Mouse (Mus musculus) NIH3T3 (cell line): Measurements from ENCODE around the gene Megf11.
"Not testable (repeated sequence)": the region's sequence is repeated elsewhere in the genome, so short reads cannot be mapped to it uniquely, and the experiment has no call there.

Experiments used
- DNase-seq: peaks from one replicate; pipeline ENCODE4 v3.0.0-alpha.2; 2012; ENCODE audit warnings: low read depth

The Megf11 gene

GRCm38 (mm10) chr9:64651181-64651580 lies 265.8 kb downstream of the Megf11 start:
- DNase-seq, result no peak

DNA sequence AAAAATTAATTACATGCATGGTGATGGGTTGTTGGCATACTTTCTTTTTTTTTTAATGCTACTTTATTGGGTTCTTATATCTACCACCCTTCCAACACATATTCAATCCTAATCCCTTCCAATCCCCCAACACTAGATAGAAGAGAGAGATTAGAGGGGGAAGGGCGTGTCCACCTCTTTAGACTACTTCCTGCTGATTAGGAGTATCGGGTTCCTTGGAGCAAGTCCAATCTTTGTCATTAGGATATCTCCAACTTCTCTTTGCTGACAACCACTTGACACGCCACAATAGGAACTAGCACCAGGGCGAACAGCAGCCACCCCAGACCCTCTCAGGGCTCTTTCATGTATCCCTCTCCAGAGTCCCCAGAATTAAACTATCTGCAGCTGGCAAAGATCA lies 266.3 kb downstream of the Megf11 start:
- DNase-seq, result no peak

DNA sequence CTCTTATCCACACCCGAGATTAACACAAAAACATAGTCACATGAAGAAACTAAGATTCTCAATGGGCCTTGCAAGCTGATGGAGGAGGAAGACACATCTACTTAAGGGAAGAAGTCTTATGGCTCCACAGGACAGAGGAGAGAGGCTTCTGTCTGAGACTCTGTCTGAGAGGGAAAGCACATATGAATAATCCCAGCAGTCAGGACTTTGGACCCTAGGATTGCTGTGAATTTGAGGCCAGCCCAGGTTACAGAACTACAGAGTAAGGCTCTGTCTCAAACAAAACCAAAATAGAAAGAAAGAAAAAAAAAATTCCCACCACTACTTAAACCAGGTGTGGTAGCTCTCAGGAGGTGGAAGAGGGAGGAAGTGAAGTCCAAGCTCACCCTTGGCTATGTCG lies 266.7 kb downstream of the Megf11 start:
- DNase-seq, result no peak

DNA sequence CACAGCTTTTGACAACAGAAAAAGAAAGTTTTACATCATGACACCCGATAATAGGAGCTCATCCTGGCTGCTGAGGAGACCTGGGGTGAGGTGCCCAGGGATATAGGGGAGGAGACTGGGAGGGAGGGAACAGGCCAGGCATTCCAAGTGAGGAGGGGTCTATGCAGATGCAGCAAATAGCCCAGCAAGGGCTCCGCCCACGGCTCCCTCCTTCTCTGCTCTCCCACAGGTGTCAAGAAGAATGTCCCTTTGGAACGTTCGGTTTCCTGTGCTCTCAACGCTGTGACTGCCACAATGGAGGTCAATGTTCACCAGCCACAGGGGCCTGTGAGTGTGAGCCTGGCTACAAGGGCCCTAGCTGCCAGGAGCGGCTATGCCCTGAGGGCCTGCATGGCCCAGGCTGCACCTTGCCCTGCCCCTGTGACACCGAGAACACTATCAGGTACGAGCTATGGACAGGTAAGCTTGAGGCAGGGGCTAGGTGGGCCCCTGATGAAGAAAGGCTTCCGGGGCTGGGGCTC lies 267.5 kb downstream of the Megf11 start:
- DNase-seq, result no peak

DNA sequence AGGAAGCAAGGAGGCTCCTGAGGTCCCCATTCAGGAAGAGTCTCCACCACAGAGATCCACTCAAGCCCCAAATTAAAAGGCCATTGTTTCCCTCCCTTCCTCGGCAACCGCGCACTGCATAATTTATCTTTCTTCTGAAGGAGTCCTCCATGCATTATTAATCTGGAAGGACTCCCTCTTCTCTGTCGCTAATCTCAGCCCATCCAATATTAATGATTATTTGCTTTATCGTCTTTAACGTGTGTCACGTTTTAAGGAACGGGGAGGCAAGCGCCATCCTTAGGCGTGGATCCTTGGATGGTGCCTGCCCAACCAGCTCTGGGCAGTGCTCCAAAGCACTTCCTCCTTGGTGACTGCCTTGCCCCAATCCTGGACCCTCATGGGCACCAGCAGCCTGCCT lies 269.3 kb downstream of the Megf11 start:
- no peak for DNase-seq

DNA sequence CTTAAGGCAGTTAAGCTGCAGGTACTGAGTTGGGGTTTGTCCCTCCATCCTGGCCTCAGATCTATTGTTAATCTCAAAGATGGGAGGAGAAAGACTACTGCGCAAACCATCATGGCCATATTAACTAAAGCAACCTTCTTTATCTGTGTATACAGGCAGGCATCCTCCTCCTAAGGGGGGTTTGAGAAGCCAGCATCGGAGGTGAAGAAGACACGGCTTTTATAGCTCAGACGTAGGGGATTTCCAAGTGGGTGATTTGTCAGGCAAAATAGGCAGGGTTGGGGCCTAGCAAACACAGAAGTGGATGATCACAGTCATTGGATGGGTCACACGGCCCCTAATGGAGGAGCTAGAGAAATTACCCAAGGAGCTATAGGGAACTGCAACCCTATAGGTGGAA lies 271.2 kb downstream of the Megf11 start:
- DNase-seq, result no peak

DNA sequence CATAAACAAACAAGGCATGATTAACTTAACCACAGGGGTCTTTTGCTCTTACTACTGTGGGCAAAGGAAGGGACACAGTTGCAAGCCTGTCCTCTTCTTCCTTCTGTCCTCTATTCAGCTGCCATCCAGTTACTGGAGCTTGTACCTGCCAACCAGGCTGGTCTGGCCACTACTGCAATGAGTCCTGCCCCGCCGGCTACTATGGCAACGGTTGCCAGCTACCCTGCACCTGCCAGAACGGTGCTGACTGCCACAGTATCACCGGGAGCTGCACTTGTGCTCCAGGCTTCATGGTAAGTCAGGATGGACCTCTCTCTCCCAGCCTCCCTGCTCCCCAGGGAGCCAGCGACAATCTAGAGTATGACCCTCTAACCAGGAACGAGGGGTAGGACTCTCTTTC lies 274.8 kb downstream of the Megf11 start:
- DNase-seq, result no peak

GRCm38 (mm10) chr9:64664612-64665011 lies 279.2 kb downstream of the Megf11 start:
- DNase-seq, result no peak

- DNase-seq, result peak; percentile 82
Observed at GRCm38 (mm10) chr9:64666549-64666948, 281.1 kb downstream of the Megf11 start.

GRCm38 (mm10) chr9:64667513-64667912 lies 282.1 kb downstream of the Megf11 start:
- peak; percentile 77 for DNase-seq

DNA sequence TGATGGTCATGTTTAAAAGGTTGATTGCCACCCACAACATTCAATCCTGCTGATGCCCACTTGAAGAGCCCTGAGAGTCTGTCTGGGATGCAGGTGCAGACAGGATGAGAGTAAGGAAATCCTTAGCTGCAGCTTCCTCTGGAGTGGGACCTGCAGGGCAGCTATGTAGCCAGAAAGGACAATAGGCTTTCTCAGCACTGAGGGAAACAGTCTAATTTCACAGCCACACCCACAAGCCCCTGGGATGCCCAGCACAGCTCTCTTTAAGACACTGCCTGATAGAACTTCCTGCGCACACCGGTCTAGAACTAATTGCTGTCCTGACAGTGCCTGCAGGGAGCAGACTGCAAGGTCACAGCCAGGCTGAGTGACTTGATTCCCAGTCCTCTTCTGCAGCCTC lies 282.6 kb downstream of the Megf11 start:
- no peak for DNase-seq

DNA sequence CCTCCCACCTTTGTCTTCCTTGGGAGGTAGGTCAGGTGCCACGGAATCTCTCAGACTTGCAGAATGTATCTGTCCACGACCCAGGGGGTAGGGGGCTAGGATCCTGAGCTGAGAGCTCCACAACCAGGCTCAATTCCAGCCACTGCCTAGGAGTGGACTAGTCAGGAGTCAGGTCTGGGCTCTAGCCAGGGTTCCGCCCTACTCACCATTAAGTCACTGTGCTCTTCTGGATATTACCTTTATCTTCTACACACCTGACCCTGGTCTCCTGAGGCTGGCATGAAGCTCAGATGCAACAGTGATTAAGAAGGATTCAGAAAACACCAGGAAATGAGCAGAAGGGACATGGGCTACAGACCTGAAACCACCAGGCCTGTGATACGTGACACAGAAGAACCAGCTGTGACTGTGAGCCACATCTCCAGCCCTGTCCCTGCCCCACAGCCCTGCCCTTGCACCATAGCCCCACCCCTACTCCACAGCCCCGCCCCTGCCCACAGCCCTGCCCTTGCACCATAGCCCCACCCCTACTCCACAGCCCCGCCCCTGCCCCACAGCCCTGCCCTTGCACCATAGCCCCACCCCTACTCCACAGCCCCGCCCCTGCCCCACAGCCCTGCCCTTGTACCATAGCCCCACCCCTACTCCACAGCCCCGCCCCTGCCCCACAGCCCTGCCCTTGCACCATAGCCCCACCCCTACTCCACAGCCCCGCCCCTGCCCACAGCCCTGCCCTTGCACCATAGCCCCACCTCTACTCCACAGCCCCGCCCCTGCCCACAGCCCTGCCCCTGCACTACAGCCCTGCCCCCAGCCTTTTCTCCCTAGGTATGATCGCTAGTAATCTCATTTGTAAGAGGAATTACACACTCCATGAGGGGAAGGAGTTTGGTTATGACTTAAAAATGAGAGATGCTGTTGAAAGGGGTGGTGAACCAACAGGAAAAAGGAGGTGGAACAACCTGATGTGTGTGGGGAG lies 286.2 kb downstream of the Megf11 start:
- DNase-seq, result not testable (repeated sequence)

DNA sequence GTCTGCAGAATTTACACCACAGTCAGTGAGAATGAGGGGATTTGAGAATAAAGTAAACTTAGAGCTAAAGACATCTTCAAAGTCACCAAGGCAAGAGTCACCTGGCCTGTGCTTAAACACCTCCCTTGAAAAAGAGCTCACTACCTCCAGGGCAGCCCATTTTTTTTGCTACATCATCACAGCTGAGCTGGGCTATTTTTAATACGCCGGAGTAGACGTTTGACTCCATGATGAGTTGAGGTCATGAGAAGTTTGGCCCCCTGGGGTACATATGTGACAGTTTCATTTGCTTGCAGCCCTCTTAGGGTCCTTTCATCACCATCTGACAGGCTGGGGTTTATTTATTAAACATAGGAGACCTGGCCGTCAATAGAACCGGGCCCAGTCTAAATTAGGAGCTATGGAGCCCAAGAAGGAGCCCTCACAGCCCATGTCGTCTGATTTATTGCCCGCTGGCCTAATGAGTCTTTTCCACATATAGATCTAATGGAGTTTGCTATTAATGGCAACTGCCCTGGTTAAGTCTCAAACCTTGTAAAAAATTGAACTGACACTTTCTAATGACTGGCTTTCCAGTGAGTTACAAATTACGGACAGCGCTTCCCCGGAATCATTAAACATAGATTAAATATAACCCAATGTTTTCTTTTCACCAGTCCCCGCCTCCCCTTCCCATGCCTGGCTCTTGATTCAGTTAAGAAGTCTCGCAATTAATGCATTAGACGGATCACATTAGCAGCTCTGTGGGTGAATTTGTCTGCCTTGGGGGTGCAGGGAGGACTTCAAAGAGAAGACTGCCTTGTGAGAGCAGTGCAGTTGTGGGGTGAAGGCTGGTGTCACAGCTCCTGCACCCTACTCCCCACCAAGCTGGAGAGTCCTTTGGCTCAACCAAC lies 301.9 kb downstream of the Megf11 start:
- DNase-seq, result no peak

DNA sequence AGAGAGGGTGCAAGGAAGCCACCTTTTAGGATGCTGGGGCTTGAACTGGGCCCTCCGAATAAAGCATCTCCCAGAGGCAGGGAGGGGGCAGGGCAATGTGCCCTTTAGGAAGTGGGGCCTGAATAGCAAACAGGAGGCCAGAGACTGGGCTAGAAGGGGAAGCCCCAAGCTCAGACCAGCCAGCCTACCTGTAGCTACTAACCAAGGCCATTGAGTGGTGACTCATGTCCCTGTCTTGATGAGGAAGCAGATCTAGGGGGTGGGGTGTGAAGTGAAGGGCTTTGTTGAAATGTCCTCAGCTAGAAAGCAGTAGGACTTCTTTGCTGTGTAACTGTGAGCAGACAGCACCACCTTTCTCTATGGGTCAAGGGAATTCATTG lies 302.6 kb downstream of the Megf11 start:
- DNase-seq, result no peak

DNA sequence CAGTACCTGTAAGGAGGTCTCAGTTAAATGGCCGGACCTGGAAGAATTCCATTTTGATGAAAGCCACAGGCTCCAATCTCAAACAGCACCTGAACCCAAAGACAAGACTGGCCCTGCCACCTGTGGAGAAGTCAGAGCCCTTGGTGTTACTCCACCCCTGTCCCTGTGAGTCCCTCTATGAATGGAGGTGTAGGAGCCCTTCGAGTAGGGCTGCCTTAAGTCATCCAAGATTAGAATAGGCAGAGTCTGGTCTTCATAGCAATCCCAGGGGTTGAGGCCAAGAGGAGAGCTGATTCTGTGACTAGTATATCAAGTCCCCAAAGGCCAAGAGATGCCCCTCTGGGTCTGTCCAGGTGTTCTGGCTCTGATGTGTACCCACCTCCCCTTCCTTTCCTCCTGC lies 305.3 kb downstream of the Megf11 start:
- DNase-seq, result no peak

GRCm38 (mm10) chr9:64691176-64691575 lies 305.8 kb downstream of the Megf11 start:
- peak; percentile 27 for DNase-seq

- no peak for DNase-seq
Observed at GRCm38 (mm10) chr9:64693094-64693493, 307.7 kb downstream of the Megf11 start.

- DNase-seq, result no peak
Observed at GRCm38 (mm10) chr9:64695266-64695665, 309.8 kb downstream of the Megf11 start.

GRCm38 (mm10) chr9:64696404-64696803 lies 311.0 kb downstream of the Megf11 start:
- peak; percentile 42 for DNase-seq

DNA sequence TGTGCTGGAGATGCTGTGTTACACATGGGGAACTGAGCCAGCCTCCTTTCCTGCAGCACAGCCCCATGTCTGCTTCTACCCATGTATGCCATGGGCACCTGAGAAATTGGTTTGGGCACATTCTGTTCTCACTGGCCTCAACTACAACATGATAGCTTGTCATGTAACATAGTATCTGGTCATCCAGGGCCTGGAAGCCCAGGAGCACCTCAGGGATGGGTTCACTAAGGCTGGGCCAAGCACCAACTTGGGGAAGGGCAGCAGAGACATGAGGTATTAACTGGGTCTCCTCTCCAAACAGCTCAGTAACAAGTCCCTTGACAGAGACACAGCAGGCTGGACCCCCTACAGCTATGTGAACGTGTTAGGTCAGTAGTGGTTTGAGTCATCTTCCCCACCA lies 311.6 kb downstream of the Megf11 start:
- DNase-seq, result no peak

- no peak for DNase-seq
Observed at GRCm38 (mm10) chr9:64697677-64698076, 312.3 kb downstream of the Megf11 start.

DNA sequence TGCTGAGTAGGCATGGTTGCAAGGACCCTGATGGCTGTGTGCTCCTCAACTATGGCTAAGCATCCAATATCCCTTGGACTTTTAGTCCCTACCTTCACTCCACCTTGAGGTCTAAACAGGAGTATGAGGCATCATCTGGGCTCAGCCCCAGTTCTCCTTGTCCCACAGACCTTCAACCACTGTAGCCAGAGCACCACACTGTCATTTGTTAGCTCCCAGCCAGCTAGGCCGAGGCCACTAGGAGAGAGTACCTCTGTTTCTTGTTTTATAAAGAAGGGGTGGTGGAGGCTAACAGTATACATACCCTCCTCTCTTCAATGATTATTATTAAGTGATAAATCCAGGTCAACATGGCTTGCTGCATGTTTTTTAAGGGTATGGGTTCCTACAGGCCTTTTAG lies 313.2 kb downstream of the Megf11 start:
- no peak for DNase-seq
